Mouse (Mus musculus) embryo, embryonic 11 days (tissue): Measurements from ENCODE around the gene Timd2.
A peak's percentile ranks its signal among the peaks of the same experiment; 100 is the strongest.
"Not testable (repeated sequence)": the region's sequence is repeated elsewhere in the genome, so short reads cannot be mapped to it uniquely, and the experiment has no call there.

Source experiments
- DNase-seq: peaks from one replicate; pipeline ENCODE4 v3.0.0-alpha.2; 2015

The Timd2 gene

GRCm38 (mm10) chr11:46706664-46707356 is at the start of gene Timd2:
Gene Timd2 (minus strand): TSS chr11:46707061.
- DNase-seq = no peak

DNA sequence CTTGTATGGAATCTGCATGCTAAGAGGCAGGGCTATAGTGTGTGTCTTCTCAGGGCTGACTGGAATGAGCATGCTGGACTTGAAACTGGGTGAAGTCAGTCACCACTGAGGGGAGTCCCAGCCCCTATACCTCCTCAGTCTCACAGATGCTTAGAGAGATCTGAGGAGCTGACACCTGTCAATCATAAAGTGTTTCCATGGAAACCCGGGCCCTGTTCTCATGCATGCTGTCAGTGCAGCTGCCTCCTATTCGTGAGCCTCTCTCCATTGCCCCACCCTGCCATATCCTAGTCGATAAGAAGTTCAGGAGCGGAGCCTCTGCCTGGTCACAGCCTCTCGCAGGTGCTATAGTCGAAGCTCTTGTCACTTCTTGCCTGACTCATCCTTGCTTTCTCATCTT is 48.9 kb upstream of the Timd2 start:
- not testable (repeated sequence) for DNase-seq

GRCm38 (mm10) chr11:46754669-46755068 is 47.8 kb upstream of the Timd2 start:
- DNase-seq = peak; percentile 13

DNA sequence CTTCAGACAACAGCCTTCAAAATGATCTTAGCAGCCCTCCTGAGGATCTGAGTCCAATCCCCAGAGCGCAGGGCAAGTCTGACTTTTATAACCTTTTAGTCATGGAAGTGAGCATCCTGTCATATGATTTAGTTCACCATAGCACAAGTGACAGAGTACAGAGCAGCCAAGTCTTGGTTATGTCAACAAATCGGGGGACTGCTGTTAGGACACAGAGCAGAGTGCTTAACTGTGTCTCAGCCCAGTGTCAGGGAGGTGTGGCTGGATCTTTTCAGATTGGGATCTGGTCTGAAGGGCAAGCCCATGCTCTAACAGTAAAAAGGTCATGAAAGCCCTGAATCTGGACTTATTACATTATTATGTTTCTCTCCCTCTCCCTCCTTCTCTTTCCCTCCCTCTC is 46.8 kb upstream of the Timd2 start:
- peak; percentile 2 for DNase-seq

- DNase-seq = no peak
Measured at GRCm38 (mm10) chr11:46747996-46748395, 41.1 kb upstream of the Timd2 start.

- DNase-seq = no peak
Measured at GRCm38 (mm10) chr11:46741716-46742115, 34.9 kb upstream of the Timd2 start.

DNA sequence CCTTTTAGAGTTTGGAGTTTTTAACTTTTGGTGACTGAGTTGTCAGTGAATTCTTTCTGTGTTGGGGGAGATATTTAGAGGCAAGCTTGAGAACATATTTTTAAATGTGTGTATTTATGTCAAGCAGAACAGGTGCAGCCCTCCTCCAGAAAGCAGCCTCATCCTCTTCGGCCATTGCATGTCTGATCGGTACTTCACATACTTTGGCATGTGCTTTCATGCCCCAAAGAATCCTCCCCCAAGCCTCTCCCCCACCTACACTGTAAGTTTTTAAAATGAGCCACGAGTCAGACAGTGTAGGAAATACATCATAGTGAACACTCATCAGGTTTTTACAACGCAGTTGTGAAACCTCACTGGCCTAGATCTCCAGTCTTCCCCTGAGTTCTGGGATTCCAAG is 34.0 kb upstream of the Timd2 start:
- DNase-seq = no peak

DNA sequence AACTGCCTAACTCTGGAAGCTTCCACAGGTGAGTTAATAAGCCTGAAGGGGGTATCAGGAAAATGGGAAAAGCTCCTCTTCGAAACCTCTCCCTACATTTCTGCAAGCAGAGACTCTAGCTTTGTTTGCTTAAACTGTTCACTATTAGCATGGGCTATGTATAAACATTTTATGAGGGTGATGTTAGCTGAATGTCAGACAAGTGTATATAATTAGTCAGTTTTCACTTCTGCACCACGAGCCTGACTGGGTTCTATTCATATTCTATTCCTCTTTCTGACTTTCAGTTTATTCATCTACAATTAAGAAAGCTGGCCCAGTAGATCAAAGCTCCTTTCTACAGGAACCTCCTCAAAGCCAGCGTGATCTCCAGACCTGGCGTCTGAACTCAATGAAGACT is 32.6 kb upstream of the Timd2 start:
- no peak for DNase-seq

DNA sequence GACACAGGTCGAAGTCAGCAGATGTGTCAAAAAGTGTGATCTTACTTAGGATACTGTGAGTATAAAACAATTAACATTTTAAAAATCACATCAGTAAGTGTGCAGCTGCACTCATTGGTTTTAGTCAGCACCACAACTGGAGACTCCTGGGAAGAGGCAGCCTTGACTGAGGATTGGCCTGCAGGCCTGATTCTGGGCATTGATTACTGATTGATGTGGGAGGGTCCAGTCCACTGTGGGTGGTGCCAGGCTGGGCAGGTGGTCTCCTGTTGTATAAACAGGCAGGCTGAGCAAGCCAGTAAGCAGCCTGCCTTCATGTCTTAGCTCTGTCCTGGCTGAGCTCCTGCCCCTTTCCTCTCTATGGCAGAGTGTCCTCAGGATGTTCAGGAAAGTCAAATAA is 28.2 kb upstream of the Timd2 start, which contains the start of gene Havcr1:
Gene Havcr1, plus strand, starts transcription at position 5 of the 400 bp plus-strand sequence.
- not testable (repeated sequence) for DNase-seq

DNA sequence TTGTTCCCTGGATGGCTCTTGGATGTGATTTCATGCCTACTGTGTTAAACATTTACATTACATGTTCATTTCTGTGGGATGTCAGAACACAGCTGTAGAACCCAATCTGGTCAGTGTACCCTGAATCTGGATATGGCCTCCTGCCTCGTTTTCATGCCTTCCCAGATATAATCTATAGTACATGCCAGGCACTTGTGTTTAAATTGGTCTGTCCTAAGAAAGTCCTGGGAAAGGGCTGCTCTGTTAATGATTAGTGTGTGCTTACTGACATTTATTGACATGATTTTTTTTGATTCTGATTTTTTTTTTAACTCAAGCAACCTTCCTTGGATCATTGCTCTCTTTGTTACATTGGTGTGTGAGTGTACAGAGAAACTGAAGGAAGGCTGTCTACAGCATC is 27.8 kb upstream of the Timd2 start:
- DNase-seq = no peak

- peak; percentile 57 for DNase-seq
Measured at GRCm38 (mm10) chr11:46733242-46733789, 26.5 kb upstream of the Timd2 start.

DNA sequence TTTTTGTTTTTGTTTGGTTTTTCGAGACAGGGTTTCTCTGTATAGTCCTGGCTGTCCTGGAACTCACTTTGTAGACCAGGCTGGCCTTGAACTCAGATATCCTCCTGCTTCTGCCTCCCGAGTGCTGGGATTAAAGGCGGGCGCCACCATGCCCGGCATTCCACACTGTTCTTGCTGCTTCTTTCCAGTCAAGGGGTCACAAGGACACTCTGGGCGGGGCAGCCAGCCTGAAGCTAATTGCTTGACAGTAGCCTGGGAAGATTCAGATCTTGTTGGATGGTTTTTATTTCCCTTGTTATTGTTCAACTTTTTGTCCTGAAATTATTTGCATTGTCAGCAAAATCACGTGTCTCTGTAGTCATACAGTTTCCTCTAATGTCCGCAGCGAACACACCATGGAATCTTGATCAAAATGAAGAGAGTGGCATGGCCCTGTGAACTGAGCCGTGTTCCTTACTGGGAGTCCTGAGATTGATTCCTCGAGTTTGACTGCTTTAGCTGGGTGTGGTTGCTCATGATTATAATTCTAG is 24.7 kb upstream of the Timd2 start:
- no peak for DNase-seq

- DNase-seq = no peak
Measured at GRCm38 (mm10) chr11:46698830-46699229, 8.0 kb downstream of the Timd2 start.

DNA sequence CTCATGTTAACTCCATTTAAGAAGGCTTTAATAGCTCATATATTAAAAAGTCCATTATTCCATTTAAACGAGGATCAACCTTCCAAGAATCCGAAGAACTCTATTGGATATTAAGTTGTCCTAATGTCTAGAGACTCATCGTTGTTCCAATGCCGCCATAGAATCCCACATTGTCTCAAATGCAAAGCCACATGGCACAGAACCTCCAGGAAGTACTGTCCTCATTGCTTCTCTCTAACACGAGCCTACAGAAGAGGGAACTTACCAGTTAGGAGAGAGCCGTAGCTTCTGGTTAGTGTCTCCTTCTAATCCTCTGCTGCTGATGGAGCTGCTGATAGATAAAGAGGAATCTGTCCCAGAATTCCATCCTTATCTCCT is 8.6 kb downstream of the Timd2 start:
- DNase-seq = no peak

GRCm38 (mm10) chr11:46697433-46698277 is 9.2 kb downstream of the Timd2 start:
- no peak for DNase-seq

GRCm38 (mm10) chr11:46695849-46696248 is 11.0 kb downstream of the Timd2 start:
- not testable (repeated sequence) for DNase-seq

GRCm38 (mm10) chr11:46690136-46690535 is 16.7 kb downstream of the Timd2 start:
- DNase-seq = no peak

DNA sequence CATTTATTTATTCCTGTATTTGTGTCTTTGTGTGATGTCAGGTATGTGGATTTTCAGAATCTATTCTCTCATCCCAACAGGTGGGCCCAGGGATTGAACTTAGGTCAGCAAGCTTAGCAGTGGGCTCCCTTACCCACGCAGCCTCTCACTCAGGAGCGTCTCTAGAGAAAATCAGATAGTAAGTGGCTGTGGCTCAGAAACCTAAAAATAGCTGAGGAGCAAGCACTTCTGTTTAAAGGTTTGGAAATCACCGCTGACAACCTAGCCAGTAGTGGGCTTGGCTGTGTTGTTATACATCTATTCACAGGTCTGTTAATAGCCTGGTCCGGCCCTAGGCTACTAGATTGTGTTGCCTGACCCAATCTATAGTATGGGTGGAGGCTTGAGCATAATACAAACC is 23.1 kb downstream of the Timd2 start:
- no peak for DNase-seq

GRCm38 (mm10) chr11:46682842-46683241 is 24.0 kb downstream of the Timd2 start:
- DNase-seq = no peak

GRCm38 (mm10) chr11:46667938-46668337 is 38.9 kb downstream of the Timd2 start:
- DNase-seq = no peak

DNA sequence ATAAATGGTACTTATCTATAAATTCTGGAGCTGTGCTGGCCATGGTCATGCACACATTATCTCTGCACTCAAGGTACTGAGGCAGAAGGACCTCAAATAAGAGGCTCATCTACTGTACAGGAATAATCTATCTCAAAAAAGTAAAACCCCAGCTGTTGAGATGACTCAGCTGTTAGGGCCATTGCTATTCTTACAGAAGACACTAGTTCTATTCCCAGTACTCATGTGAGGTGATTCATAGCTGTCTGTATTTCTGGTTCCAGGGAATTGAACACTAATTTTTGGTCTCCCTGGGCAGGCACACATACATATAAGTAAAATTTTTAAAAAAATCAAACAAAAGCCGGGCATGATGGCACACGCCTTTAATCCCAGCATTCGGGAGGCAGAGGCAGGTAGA is 39.8 kb downstream of the Timd2 start:
- no peak for DNase-seq

DNA sequence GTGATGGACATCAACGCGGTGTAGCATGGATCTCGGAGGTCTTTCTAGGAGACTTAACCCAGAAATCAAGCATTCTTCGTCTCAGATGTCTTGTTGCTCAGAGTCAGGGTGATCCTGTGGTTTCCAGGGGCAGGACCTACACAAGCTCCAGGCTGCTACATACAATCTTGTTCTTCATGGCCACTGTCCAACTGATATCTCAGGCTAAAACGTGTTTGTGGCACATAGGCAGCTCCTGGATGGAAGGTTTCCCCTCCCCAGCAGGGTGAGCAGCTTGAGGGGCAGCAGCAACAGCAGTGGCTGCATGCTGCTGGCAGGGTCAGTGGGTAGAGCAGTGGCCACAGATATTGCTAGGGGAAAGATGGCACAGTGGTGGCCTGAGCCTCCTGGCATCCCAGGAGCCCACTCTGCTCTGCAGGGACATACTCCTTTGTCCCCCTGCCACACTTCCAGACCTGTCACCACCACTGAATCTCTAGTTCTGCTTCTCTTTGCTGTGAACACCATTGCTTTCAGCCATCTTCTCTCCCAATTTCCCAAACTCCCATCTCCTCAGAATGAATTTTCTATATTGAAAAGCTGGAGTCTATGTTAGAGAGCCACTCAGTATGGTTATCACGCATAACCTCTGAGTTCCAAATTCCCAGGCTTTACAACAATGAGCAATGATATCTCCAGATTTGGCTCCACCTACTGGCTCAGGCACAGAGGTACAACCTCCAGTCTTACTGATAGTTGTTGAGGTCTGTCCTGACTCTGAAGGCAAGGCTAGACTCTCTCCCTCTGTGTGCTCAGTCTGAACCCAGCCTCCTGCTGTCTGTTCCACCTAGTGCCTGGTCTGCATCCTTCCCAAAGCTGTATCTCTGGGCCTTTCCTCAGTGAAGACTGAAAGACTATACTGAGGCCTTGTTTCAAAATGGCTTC is 41.0 kb downstream of the Timd2 start:
- DNase-seq = peak; percentile 76

- no peak for DNase-seq
Measured at GRCm38 (mm10) chr11:46663215-46663614, 43.6 kb downstream of the Timd2 start.
